Mouse (Mus musculus) testis, adult 2 months (tissue): ENCODE data around the gene Slc10a7.

Source experiments
- CTCF ChIP-seq: fragments of 200-500 bp; IDR thresholded peaks from 2 replicates; pipeline ENCODE4 v1.5.1; 2012; ENCODE audit warnings: low read depth, mild to moderate bottlenecking, inconsistent platforms, low read length, moderate library complexity; ENCODE audit not compliant: control insufficient read depth, insufficient read depth, insufficient replicate concordance
- POLR2A ChIP-seq: fragments of 200-500 bp; IDR thresholded peaks from 2 replicates; pipeline ENCODE4 v1.6.1; 2012; ENCODE audit warnings: low read depth, mild to moderate bottlenecking, inconsistent platforms, low read length, moderate library complexity; ENCODE audit not compliant: control insufficient read depth

DNA sequence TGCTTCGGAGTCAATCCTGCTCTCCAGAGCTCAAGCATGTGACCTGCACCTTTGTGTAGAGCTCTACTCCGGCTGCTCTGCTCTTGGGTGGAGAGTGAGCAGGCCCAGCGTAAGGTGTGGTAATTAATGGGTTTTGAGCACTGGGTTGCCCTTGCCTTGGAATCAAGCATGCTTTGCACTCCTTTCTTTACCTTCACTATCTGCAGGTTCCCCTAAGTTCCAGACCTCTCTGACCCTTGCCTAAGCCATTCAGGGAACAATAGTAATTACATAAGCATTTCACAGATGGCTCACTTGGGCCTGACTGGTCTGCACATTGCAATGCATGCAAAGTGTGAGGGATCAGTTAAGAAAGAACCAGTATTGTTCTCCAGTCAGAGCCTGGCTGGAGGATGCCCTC, 28.6 kb downstream of the Slc10a7 start:
- no peak for TF ChIP-seq CTCF
- no peak for TF ChIP-seq POLR2A
